In the genomic region with DNA sequence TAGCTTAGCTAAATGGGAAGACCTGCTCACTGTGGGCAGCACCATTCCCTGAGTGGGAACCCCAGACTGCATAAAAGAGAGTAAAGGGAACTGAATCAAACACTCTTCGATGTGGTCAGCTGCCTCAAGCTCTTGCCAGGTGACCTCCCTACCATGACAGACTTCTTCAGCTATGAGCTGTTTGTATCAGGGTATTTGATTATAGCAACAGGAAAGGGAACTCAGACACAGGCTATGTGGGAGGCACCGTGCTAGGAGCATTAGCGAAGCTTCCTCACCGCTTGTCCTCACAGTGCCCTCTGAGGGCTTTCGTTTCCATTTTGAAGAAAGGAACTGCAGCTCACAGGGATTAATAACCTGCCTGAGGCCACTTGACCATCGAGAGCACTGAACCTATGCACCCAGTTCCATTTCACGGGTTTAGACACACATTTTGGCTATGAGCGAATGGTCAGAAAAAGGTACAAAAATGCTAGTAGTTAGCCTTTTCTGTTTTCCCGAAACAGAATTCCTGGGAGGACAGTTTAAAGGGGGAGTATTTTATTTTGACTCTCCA, we compare ENCODE assay signal across 20 mouse cellular contexts. TPM values are rescaled to one million over a fixed set of nuclear protein-coding genes. Genes with fewer than 3 reads are reported as not detected.
DNase-seq lines count a peak whose midpoint lies in the region; ATAC-seq and TF ChIP-seq lines count a peak whose summit lies in the region.
"Had no signal": no experiment of that assay in that cellular context is flagged by ENCODE, and none has a peak within 500 bp of the region (broad histone marks: within the 10 kb centered on the region; RNA-seq: fewer than 3 reads in every experiment).

No protein-coding gene starts in this region.

- peak overlapping the region; percentile 83 for H3K27ac ChIP-seq in layer of hippocampus, adult 2 months
- H3K27ac ChIP-seq: embryonic facial prominence, embryonic 15.5 days; gastrocnemius, adult 2 months; heart, embryonic 10.5 days; limb, embryonic 12.5 days had no signal

- in situ Hi-C loops in Patski (cut with MboI; ENCODE audit: low pct_unique_long_range_greater_than_20kb) = no loop called here

- intact Hi-C loops in left cerebral cortex, postnatal 36 days (cut with DNase I) = loop anchor here (5.0 kb wide), 1 partner anchor 38 kb away; no protein-coding TSS in a partner anchor

- H3K27me3 ChIP-seq in Patski = no peaks in the 10 kb centered on the region
- H3K27me3 ChIP-seq: embryonic facial prominence, embryonic 15.5 days; limb, embryonic 12.5 days had no signal

- DNase-seq in heart, adult 11 months = peak; percentile 90
- no peak for DNase-seq in heart, adult 8-10 months (ENCODE audit: low spot score)
- no peak for DNase-seq in layer of hippocampus, adult 2 months (ENCODE audit: low spot score in 2 of 2)
- DNase-seq in layer of hippocampus, postnatal 36 days = no peak
- DNase-seq in Patski (ENCODE audit: low read depth, low spot score) = peak; percentile 55
- peak; percentile 20 for DNase-seq in lung, postnatal 36 days
- no peak for DNase-seq in left cerebral cortex, postnatal 36 days (ENCODE audit: low spot score in 2 of 2)
- no peak for DNase-seq in cerebellum, adult 8-10 months
- DNase-seq: adrenal gland, postnatal 36 days; cerebellum, postnatal 10 days; embryo, embryonic 11 days; gastrocnemius, adult 2 months; thymus, adult 18-20 months had no signal

- no peak for TF ChIP-seq CTCF in layer of hippocampus, adult 2 months (conservative IDR thresholded peaks at IDR 0.05)
- TF ChIP-seq CTCF in Patski (IDR thresholded peaks at IDR 0.05) = no peak

- CTCF ChIA-PET in Patski (lab: Charles Lee) = interaction anchor here (0.7 to 1.4 kb wide), 5 partner anchors 10 to 25 kb away, joined by 3 to 4 read pairs (median 4); no protein-coding TSS in a partner anchor

- peak; percentile 67 for ATAC-seq in Patski
- ATAC-seq: activated CD4-positive, CD25-positive, alpha-beta regulatory T cell, adult 4 months; hindbrain, embryonic 16.5 days; intestine, postnatal 0 days had no signal

- POLR2A ChIA-PET in Patski (lab: Charles Lee) = no interaction called here

- no peak overlapping the region for H3K4me3 ChIP-seq in layer of hippocampus, adult 2 months
- H3K4me3 ChIP-seq: embryonic facial prominence, embryonic 15.5 days; gastrocnemius, adult 2 months; heart, embryonic 10.5 days; left cerebral cortex, adult 2 months; limb, embryonic 12.5 days had no signal

RNA-seq across cellular contexts. Expression of a gene that starts 55.8 kb away (rescaled TPM):
- 10 to 100 TPM; 42.1 to 48.1 (median 45.9) TPM for total RNA-seq in heart, adult 8-10 months (2022)
- 10 to 100 TPM; 29.5 to 30.1 TPM for total RNA-seq in layer of hippocampus, adult 2 months (2021)
- 10 to 100 TPM; 31.7 to 32.6 TPM for total RNA-seq in layer of hippocampus, postnatal 36 days (2021)
- polyA plus RNA-seq in Patski (2021) = 121 TPM
- total RNA-seq in left cerebral cortex, postnatal 36 days (2021) = 10 to 100 TPM; 32.6 to 33.0 TPM

Comparison
In these comparisons a context has a peak if more than half of its experiments do, and no peak if none do; other contexts are left out.
1. DNase-seq: peak in heart, adult 11 months (single experiment), Patski (single experiment) and lung, postnatal 36 days (single experiment); none in heart, adult 8-10 months (single experiment), layer of hippocampus, adult 2 months (0 of 2), layer of hippocampus, postnatal 36 days (0 of 2), left cerebral cortex, postnatal 36 days (0 of 2) and cerebellum, adult 8-10 months (single experiment).